Mouse (Mus musculus): ENCODE data around the gene Gstp2. TPM values are rescaled to one million over a fixed set of nuclear protein-coding genes. Genes with fewer than 3 reads are reported as not detected.

Gstp2 gene
- polyA plus RNA-seq, 1 experiment from 2014 or later: 3.5 TPM

DNA sequence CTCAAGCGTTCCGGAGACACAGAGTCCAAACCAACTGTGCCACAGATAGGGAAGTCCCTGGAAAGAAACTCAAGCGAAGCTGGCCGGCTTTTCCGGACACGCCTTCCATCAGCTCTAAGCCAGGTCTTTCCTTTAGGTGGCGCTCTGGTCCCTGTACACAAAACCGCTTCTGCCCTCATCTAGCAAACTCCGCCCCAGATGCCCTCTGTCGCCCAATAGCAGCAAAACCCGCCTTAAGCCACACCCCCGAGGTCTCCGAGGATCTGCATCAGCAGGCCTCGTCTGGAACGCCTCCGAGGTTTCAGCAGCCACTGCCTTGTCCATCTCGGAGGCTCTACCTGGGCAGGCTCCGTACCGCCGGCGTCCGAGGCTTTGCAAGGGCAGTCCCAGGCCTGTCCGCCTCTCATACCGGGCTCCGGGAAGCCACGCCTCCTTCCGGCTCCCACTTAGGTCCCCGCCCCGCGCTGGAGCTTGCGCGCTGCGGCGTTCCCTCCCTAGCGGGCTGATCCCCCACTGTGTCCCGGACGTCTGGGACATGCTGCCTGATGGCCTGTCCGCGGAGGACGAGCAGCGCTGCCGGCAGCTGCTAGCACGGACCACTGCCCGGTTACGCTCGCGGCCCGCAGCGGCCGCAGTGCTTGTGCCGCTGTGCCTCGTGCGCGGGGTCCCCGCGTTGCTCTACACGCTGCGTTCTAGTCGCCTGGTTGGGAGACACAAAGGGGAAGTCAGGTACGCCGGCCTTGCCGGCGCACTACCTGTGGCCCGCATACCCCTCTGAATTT lies 45.5 kb downstream of the Gstp2 start, which contains the start of the genes Nudt8 and Gm49405:
Gene Nudt8 (plus strand): TSS at position 462 of the 782 bp plus-strand sequence.
Gene Gm49405 (plus strand): TSS at position 508 of the 782 bp plus-strand sequence.
- under 1% methylated on average over 64 of the region's 64 CpGs for whole genome bisulfite sequencing
- Histone ChIP-seq H3K36me3 (ENCODE audit: control insufficient read depth, insufficient read depth, low read length) (no peaks in the 10 kb centered on the region), H3K4me1 (replicated peaks; ENCODE audit: control insufficient read depth, insufficient read depth, low read length) (peaks cover 17% of the 10 kb centered on the region), H3K4me3 (ENCODE audit: low read length) (peak within 1 kb of the TSS; percentile 78), H3K9ac (ENCODE audit: low read length) (peak within 1 kb of the TSS; percentile 82), H3K27me3 (ENCODE audit: control insufficient read depth, insufficient read depth, low read depth, low read length) (no peaks in the 10 kb centered on the region), H3K9me3 (ENCODE audit: control insufficient read depth, low read length) (no peaks in the 10 kb centered on the region), H3K4me2 (ENCODE audit: low read depth, low read length) (peak within 1 kb of the TSS; percentile 84), H3K27ac (ENCODE audit: low read length) (peak within 1 kb of the TSS; percentile 98)
- ATAC-seq (ENCODE audit: low read depth): peak; percentile 94

DNA sequence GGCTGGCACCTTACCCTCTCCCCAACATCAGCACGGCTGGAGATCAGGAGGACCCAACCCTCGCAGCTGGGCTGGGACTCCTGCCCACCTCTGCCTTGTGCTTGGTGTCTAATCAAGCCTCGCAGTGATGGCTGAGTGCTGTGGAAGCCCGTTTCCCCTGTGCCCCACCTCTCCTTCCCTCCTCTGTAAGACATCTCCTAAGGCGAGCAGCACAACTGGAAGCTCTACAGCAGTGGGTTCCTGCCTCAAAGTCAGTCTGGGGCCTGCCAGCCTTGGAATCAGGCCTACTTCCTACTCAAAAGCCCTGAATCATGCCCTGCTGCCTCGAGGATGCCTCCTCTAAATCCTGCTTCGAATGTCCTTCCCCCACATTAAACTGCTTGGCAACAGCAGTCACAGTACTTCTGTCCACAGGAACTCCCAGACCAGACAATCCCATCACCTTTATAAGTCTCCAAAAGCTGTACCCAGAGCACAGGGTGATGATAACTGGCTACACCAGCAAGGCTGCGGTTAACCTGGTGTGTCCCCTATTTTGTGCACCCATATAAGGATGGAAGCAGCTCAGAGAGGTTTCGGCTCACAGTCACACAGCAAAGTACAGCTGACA lies 46.6 kb downstream of the Gstp2 start:
- peak overlapping the region; percentile 78 for H3K4me3 ChIP-seq (ENCODE audit: low read length)
- H3K9ac ChIP-seq (ENCODE audit: low read length): peak overlapping the region; percentile 82

DNA sequence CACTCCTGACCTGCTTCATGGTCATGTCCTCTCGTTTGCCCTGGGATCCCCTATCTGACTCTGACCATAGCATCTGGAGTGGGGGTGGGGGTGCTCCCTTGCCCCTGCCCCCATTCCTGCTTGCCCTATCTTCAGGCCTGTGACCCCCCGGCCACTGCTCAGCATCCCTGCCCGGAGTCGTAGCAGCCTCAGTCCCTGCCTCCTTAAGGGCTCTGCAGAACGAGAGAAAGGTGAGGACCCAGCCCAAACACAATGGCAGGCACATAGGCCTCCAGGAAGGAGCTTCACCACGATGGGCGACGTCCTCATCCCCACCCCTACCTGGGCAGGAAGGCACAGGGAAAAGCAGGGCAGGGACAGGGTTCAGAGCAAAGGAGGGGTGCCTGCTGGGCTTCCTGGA lies 47.5 kb downstream of the Gstp2 start:
- peaks cover 17% of the 10 kb centered on the region for H3K4me1 ChIP-seq (replicated peaks; ENCODE audit: control insufficient read depth, insufficient read depth, low read length)
- no peak overlapping the region for H3K9ac ChIP-seq (ENCODE audit: low read length)
- H3K27me3 ChIP-seq (ENCODE audit: control insufficient read depth, insufficient read depth, low read depth, low read length): no peaks in the 10 kb centered on the region
- no peak for ATAC-seq (ENCODE audit: low read depth)
- no peak overlapping the region for H3K4me3 ChIP-seq (ENCODE audit: low read length)
- no peak overlapping the region for H3K27ac ChIP-seq (ENCODE audit: low read length)
- H3K36me3 ChIP-seq (ENCODE audit: control insufficient read depth, insufficient read depth, low read length): no peaks in the 10 kb centered on the region
- no peaks in the 10 kb centered on the region for H3K9me3 ChIP-seq (ENCODE audit: control insufficient read depth, low read length)
- WGBS: 62% methylated on average over 8 of the region's 8 CpGs
- H3K4me2 ChIP-seq (ENCODE audit: low read depth, low read length): no peak overlapping the region

More for the DNA sequence above, 46.6 kb downstream of the Gstp2 start:
- no peak for ATAC-seq (ENCODE audit: low read depth)
- Histone ChIP-seq H3K36me3 (ENCODE audit: control insufficient read depth, insufficient read depth, low read length) (no peaks in the 10 kb centered on the region), H3K9me3 (ENCODE audit: control insufficient read depth, low read length) (no peaks in the 10 kb centered on the region), H3K4me1 (replicated peaks; ENCODE audit: control insufficient read depth, insufficient read depth, low read length) (peaks cover 17% of the 10 kb centered on the region), H3K27me3 (ENCODE audit: control insufficient read depth, insufficient read depth, low read depth, low read length) (no peaks in the 10 kb centered on the region), H3K27ac (ENCODE audit: low read length) (no peak overlapping the region), H3K4me2 (ENCODE audit: low read depth, low read length) (peak overlapping the region; percentile 84)
- WGBS: 78% methylated on average over 9 of the region's 9 CpGs

DNA sequence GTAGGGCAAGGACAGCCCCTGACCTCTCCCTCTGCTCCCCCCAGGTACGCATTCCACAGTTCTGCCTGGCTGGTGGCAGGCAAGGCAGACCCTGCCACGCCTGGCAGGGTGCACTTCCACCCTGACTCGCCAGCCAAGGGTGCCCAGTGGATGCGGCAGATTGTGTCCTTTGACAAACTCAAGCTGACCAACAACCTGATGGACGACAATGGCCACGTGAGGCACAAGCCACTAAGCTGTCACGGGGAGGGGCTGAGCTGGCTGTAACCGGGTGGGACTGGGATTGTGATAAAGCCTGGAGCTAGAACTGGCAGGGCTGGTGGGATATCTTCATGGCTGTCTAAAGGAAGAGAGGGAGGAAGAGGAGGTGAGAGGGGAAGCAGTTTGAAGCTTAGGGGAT lies 48.6 kb downstream of the Gstp2 start:
- no peak overlapping the region for H3K4me3 ChIP-seq (ENCODE audit: low read length)
- H3K27me3 ChIP-seq (ENCODE audit: control insufficient read depth, insufficient read depth, low read depth, low read length): no peaks in the 10 kb centered on the region
- no peaks in the 10 kb centered on the region for H3K9me3 ChIP-seq (ENCODE audit: control insufficient read depth, low read length)
- H3K4me2 ChIP-seq (ENCODE audit: low read depth, low read length): no peak overlapping the region
- no peak overlapping the region for H3K9ac ChIP-seq (ENCODE audit: low read length)
- 44% methylated on average over 8 of the region's 8 CpGs for WGBS
- H3K4me1 ChIP-seq (replicated peaks; ENCODE audit: control insufficient read depth, insufficient read depth, low read length): peaks cover 17% of the 10 kb centered on the region
- no peaks in the 10 kb centered on the region for H3K36me3 ChIP-seq (ENCODE audit: control insufficient read depth, insufficient read depth, low read length)
- H3K27ac ChIP-seq (ENCODE audit: low read length): no peak overlapping the region
- ATAC-seq (ENCODE audit: low read depth): no peak

DNA sequence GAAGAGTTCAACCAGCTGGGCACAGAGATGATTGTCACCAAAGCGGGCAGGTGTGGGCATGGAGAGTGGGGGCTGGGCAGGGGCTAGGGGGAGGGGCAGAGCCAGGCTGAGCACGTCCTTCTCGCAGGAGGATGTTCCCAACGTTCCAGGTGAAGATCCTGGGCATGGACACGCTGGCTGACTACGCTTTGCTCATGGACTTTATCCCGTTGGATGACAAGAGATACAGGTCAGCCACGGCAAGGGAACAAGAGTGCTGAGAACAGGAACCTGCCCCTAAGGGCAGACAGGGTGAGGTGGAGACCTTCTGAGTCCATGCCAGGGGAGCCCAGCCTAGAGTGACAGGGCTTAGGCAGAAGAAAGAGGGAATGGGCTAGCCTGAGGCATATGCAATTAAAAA lies 49.1 kb downstream of the Gstp2 start:
- Histone ChIP-seq H3K4me1 (replicated peaks; ENCODE audit: control insufficient read depth, insufficient read depth, low read length) (peaks cover 17% of the 10 kb centered on the region), H3K4me2 (ENCODE audit: low read depth, low read length) (no peak overlapping the region), H3K36me3 (ENCODE audit: control insufficient read depth, insufficient read depth, low read length) (no peaks in the 10 kb centered on the region), H3K27ac (ENCODE audit: low read length) (no peak overlapping the region), H3K9ac (ENCODE audit: low read length) (no peak overlapping the region), H3K27me3 (ENCODE audit: control insufficient read depth, insufficient read depth, low read depth, low read length) (no peaks in the 10 kb centered on the region), H3K9me3 (ENCODE audit: control insufficient read depth, low read length) (no peaks in the 10 kb centered on the region), H3K4me3 (ENCODE audit: low read length) (no peak overlapping the region)
- 74% methylated on average over 8 of the region's 8 CpGs for WGBS
- ATAC-seq (ENCODE audit: low read depth): no peak

DNA sequence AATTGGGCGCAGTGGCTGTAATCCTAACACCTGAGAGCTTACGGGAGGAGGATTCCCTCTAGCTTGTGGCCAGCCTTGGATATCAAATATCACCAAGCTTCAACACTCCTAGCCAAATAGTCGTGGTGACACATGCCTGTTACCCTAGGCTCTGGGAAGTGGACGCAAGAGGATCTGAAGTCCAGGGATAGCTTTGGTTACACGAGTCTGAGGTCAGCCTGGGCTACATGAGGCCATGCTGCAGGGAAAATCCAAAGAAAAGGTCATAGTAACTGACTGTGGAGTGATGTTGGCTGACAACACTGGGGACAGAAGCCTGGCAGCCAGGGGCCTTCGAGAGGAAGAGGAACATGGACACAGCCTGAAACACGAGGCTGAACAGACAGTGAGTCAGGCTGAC lies 49.7 kb downstream of the Gstp2 start:
- 47% methylated on average over 7 of the region's 7 CpGs for WGBS
- Histone ChIP-seq H3K9ac (ENCODE audit: low read length) (no peak overlapping the region), H3K4me3 (ENCODE audit: low read length) (no peak overlapping the region), H3K36me3 (ENCODE audit: control insufficient read depth, insufficient read depth, low read length) (no peaks in the 10 kb centered on the region), H3K4me1 (replicated peaks; ENCODE audit: control insufficient read depth, insufficient read depth, low read length) (peaks cover 12% of the 10 kb centered on the region), H3K27ac (ENCODE audit: low read length) (0 out of 2 replicates have a peak overlapping the region, but pooled peaks have one; percentile 24), H3K9me3 (ENCODE audit: control insufficient read depth, low read length) (no peaks in the 10 kb centered on the region), H3K27me3 (ENCODE audit: control insufficient read depth, insufficient read depth, low read depth, low read length) (no peaks in the 10 kb centered on the region), H3K4me2 (ENCODE audit: low read depth, low read length) (no peak overlapping the region)
- ATAC-seq (ENCODE audit: low read depth): no peak

DNA sequence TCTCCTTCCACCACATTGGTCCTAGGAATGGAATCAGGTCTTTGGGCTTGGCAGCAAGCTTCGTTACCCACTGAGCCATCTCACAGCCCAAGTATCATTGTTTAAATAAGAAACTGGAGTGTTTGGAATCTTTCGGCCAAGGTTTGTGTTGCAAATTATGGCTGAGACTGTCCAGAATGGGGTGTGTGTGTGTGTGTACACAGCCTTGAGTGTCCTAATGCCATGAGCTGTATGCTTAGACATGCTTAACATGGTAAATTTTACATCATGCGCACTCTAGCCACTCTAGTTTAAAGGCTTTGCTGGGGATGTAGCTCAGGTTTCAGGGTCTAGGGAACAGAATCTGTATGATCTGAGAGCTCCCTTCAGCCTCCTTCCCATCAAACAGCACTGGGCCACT lies 50.3 kb downstream of the Gstp2 start:
- WGBS: 56% methylated on average over 3 of the region's 3 CpGs

DNA sequence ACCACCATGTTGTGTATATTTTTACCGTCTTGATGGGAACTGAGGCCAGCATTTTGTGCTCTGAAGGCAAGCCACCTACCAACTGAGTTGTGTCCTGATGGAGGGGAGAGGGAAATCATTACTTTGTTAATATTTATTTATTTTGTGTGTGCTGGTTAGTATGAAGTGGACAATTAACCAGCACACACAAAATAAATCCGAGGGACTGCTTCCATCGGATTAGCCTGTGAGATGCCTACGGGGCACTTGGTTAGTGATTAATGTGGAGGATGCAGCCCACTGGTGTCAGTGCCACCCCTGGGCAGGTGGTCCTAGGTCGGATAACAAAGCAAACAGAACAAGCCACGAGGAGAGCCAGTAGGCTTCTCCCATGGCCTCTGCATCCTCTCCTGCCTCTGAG lies 50.9 kb downstream of the Gstp2 start:
- Histone ChIP-seq H3K9ac (ENCODE audit: low read length) (no peak overlapping the region), H3K4me2 (ENCODE audit: low read depth, low read length) (no peak overlapping the region), H3K27ac (ENCODE audit: low read length) (no peak overlapping the region), H3K9me3 (ENCODE audit: control insufficient read depth, low read length) (no peaks in the 10 kb centered on the region), H3K4me3 (ENCODE audit: low read length) (no peak overlapping the region), H3K27me3 (ENCODE audit: control insufficient read depth, insufficient read depth, low read depth, low read length) (no peaks in the 10 kb centered on the region), H3K36me3 (ENCODE audit: control insufficient read depth, insufficient read depth, low read length) (no peaks in the 10 kb centered on the region), H3K4me1 (replicated peaks; ENCODE audit: control insufficient read depth, insufficient read depth, low read length) (peaks cover 9% of the 10 kb centered on the region)
- no peak for ATAC-seq (ENCODE audit: low read depth)
- WGBS: 39% methylated on average over 6 of the region's 6 CpGs

More for the DNA sequence above, 50.3 kb downstream of the Gstp2 start:
- Histone ChIP-seq H3K36me3 (ENCODE audit: control insufficient read depth, insufficient read depth, low read length) (no peaks in the 10 kb centered on the region), H3K27me3 (ENCODE audit: control insufficient read depth, insufficient read depth, low read depth, low read length) (no peaks in the 10 kb centered on the region), H3K4me3 (ENCODE audit: low read length) (no peak overlapping the region), H3K4me2 (ENCODE audit: low read depth, low read length) (no peak overlapping the region), H3K9ac (ENCODE audit: low read length) (no peak overlapping the region), H3K4me1 (replicated peaks; ENCODE audit: control insufficient read depth, insufficient read depth, low read length) (peaks cover 9% of the 10 kb centered on the region), H3K27ac (ENCODE audit: low read length) (0 out of 2 replicates have a peak overlapping the region, but pooled peaks have one; percentile 24), H3K9me3 (ENCODE audit: control insufficient read depth, low read length) (no peaks in the 10 kb centered on the region)
- no peak for ATAC-seq (ENCODE audit: low read depth)

DNA sequence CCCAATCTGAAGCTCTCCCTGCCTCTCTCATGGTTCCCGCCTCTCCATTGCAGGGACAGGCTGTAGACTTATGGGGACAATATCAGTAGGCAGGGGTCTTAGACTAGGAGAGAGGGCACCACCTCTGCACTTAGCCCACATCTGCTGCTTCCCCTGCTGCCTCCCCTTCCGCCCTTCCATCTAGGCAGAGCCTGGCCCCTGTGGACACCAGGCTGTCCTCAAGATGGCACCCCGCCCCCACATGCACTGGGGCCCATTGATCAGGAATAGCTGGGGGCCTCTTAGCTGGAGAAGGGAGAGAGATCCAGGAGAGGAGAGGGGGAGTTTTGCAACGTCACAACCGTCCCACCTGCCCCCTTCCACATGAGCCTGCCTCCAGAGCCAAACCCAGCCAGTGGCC lies 53.4 kb downstream of the Gstp2 start, which contains the start of gene Tbx10:
Gene Tbx10 (plus strand): TSS at position 337 of the 400 bp plus-strand sequence.
- Histone ChIP-seq H3K9ac (ENCODE audit: low read length) (no peak within 1 kb of the TSS), H3K4me3 (ENCODE audit: low read length) (no peak within 1 kb of the TSS), H3K4me2 (ENCODE audit: low read depth, low read length) (no peak within 1 kb of the TSS), H3K36me3 (ENCODE audit: control insufficient read depth, insufficient read depth, low read length) (no peaks in the 10 kb centered on the region; the same call in 1 of the 2 replicates), H3K9me3 (ENCODE audit: control insufficient read depth, low read length) (no peaks in the 10 kb centered on the region), H3K4me1 (replicated peaks; ENCODE audit: control insufficient read depth, insufficient read depth, low read length) (peaks cover 3% of the 10 kb centered on the region; the same call in 1 of the 2 replicates), H3K27ac (ENCODE audit: low read length) (no peak within 1 kb of the TSS), H3K27me3 (ENCODE audit: control insufficient read depth, insufficient read depth, low read depth, low read length) (no peaks in the 10 kb centered on the region)
- WGBS: 50% methylated on average over 5 of the region's 5 CpGs
- no peak for ATAC-seq (ENCODE audit: low read depth)
